Mouse (Mus musculus) lung, postnatal 0 days (tissue): ENCODE measurements at regions not wholly inside any gene's neighbourhood (a gene's known extent, or its start where the extent isn't known, plus 50 kb on each side); places are given as distances from the start of the nearest gene placed in this dataset.
A peak's percentile ranks its signal among the peaks of the same experiment; 100 is the strongest.

ENCODE experiments used
- CTCF ChIP-seq: IDR thresholded peaks from 2 replicates; pipeline ENCODE4 v1.5.1; 2016; ENCODE audit warnings: antibody characterized with exemption, mild to moderate bottlenecking
- EP300 ChIP-seq: IDR thresholded peaks from 2 replicates; pipeline ENCODE4 v1.6.1; 2016; ENCODE audit warnings: antibody characterized with exemption, mild to moderate bottlenecking, control low read depth

- TF ChIP-seq CTCF (peak; percentile 51), EP300 (no peak)
These were observed 100.3 kb upstream of the Xcl1 start for GRCm38 (mm10) chr1:165035618-165036017.
